Mouse (Mus musculus) naive thymus-derived CD4-positive, alpha-beta T cell, adult 2 months (primary cell): Measurements from ENCODE around the gene Thada.

ENCODE experiments used
- DNase-seq: peaks from one replicate; pipeline ENCODE4 v3.0.0-alpha.2; 2011; ENCODE audit warnings: low read depth

The Thada gene

GRCm38 (mm10) chr17:84185581-84186450 lies 280.2 kb downstream of the Thada start:
- peak; percentile 85 for DNase-seq

DNA sequence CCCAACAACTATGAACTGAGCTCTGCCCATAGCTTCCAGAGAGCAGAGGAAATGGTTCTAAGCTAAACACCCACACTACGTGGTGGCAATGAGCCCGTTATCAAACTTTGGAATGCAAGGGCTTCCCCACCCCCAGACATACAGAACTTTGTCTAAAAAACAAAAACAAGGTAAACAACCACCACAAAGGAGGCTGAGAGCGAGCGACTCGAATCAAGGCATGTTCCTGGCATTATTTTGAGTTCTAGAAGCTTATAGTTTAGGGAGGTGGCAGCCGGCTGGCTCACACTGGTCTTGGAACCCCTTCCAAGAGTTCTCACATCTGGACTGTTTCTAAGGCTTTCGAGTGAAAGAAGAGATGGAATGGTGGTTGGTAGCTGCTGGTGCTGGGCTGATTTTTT lies 281.0 kb downstream of the Thada start:
- peak; percentile 78 for DNase-seq

DNA sequence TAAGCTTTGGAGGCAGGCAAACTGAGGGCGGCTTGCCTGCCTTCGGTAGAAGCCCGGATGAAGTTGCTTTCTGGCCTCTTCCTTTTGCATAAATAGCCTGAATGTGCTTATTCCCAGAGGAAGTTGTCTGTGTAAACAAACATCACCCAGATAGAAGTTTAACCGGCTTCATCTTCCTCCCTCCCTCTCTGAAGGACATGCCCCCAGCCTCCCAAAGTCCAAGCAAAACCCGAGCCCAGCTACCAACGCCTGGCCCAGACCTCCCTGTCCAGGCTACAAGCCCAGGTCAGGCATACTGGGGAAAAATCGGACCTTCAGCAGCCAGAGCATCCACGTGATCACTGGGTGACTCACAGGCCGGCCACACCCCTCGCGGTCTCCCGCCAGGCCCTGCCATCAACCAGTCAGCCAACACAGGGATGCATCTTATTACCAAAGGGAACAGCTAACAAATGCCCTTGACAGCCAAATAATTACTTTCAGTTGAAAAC lies 282.7 kb downstream of the Thada start:
- peak; percentile 72 for DNase-seq

DNA sequence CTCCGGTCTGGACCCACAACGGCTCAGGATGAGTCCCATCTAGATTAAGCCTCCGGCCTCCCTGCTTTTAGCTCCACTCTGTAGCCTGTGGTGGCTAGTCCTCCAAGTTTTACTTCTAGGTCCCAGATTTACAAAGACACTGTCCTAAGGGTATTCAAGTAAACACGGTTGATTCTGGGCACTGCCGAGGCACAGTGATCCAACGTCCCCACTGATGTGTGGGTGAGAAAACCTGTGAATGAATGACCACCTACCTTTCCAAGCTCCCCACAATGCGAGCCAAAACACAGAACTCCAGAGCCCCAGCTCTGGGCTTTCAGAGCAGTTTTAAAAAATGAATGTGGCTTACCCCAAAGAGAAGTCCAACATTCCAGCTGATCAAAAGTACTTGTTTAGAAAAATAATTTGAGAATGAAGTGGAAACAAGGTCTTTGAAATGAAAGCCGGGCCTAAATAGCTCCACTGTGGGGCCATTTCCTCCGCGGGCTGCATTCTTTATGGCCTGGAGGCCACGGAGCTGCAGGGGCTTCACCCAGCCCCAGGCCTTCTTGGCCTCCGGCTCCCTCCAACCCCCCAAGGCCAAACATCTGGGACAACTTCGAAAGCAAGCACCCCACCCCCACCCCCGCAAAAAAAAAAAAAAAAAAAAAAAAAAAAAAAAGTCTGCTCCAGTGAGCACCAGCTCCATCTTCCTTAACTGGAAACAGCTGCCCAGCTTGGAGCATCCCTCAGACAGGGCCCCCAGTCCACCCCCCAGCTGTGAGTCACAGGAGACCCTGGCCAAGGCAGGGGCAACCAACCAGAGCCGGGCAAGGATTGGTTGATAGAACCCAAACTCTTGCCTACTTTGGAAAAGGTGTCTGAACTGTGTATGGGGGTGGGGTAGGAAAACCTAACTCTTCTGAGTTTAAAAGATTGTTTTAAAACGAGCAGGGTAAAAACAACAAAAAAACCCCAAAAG lies 283.4 kb downstream of the Thada start:
- peak; percentile 71 for DNase-seq

GRCm38 (mm10) chr17:84181502-84182310 lies 284.3 kb downstream of the Thada start:
- peak; percentile 89 for DNase-seq

- peak; percentile 94 for DNase-seq
These were observed 285.1 kb downstream of the Thada start for GRCm38 (mm10) chr17:84180715-84181501.

GRCm38 (mm10) chr17:84179973-84180365 lies 286.0 kb downstream of the Thada start:
- DNase-seq, result no peak

DNA sequence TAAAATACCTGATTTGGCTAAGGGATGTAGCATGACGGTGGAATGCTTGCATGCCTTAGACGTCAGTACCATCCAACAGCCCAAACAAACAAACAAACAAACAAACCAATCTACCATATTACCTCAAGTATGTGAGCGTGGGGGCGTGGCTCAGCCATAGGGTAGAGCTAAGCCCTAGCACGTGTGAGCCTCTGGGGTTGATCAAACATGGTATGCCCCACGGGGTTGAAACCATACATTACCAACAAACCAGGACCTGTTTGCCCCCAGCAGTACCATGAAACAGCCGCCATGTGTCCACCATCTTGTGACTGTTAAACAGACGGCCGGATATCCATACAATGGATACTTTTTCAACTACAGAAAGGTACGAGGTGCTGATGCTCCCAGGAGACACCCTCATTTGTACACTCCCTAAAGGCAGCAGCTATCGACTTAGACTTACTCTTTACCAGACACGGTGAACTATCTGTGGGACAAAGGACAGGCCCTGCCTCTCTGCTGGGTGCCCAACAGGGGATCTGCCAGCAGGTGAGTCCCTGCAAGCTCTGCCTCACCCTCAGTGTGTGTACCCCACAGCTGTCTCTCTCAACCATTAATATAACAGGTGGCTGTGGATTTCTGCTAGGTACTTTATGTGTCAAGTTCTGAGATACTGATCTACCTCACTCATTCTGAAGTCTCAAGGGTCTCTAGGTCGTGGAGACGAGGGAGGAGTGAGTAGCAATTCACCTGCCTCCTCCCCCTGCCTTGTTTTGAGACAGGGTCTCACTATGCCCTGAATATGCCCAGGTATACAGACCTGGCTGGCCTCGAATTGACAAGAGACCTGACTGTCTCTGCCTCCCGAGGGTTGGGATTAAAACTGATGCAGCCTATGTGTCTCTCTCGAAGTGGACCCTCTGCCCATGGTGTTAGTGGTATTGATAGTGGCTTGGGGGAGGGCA lies 286.7 kb downstream of the Thada start:
- peak; percentile 46 for DNase-seq

DNA sequence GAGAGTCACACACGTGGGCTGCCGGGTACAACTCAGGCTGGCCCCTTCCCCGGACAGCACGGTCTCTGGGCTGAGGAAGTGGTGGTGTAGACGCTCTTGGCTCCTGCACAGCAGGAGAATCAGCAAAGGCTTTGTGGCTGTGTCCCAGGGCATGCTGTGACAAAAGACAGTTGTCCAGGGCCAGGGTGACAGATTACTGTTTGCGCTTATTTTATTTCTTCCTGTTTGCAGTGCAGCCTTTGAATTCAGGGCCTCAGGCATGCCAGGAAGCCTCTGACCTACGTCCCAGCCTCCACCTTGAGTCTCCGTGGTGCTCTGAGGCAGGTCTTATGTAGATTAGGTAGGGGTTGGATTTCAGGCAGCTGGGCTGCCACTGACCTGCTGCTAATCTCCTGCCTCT lies 288.5 kb downstream of the Thada start:
- peak; percentile 58 for DNase-seq

DNA sequence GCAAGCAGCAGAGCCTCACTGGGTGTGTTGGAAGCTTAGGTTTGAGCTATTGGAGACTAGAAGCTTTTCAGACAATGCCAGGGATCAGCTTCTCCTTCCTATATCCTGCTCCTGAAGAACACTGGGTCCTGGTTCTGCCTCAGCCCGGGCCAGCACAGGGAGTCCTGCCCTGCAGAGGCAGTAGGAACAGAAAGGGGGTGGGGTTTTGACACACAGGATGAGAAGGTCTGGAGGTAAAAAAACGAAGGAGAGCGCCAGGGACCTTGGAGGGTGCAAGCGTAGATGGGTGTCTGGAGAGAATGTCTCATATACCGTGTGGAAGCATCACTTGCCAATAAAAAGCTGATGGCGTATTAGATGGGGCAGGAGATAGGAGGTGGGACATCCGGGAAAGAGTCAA lies 289.6 kb downstream of the Thada start:
- peak; percentile 32 for DNase-seq

GRCm38 (mm10) chr17:84175196-84175595 lies 290.8 kb downstream of the Thada start:
- no peak for DNase-seq

- DNase-seq, result no peak
These were observed 298.6 kb downstream of the Thada start for GRCm38 (mm10) chr17:84167377-84167776.

DNA sequence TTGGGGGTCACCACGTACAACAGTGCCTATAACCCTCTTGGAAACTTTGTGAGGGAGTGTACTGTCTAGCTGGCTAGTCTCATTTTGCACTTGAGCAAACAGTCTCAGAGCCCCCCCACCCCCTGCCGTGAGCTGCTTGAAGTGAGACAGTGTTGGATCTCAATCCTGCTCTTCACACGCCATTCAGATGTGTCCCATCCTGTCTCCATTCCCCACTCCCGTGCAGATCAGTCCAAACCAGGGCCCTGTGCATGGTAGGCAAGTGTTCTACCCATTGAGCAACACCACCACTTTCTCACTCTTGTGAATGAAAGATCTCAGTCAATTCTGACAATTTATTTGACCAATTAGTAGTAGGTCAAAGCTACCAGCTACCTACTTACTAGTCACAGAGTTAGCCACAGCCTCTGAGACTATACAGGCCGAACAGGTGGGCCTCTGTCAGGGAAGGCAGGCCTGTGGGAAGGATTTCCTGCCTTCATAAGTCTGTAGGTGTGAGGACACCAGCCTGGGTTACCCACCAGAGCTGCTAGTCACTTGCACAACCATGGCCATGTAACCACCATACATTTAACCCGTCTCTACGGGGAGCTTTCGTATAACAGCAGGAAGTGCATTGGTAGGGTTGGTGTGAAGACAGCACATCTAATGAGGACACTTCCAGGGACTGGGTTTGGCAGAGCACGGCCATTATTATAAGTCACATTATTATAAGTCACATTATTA lies 299.7 kb downstream of the Thada start:
- no peak for DNase-seq

DNA sequence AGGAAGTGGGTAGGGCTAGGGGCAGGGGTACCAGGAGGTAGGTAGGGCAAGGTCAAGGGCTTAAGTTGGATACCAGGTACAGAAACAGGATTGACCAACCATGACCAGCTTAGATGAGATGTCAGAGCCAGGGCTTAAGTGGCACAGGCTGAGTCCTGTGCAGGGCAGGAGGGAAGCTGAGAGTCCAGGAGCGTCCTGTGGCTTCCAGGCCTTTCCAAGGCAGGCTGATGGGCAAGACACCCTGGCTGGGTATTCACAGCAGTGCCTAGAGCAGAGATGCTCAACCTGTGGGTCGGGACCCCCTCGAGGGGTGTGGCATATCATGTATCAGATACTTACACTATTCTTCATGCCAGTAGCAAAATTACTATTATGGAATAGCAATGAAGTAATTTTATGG lies 300.3 kb downstream of the Thada start:
- DNase-seq, result no peak

GRCm38 (mm10) chr17:84164146-84164545 lies 301.9 kb downstream of the Thada start:
- no peak for DNase-seq

GRCm38 (mm10) chr17:84163066-84163785 lies 302.8 kb downstream of the Thada start:
- peak; percentile 75 for DNase-seq

DNA sequence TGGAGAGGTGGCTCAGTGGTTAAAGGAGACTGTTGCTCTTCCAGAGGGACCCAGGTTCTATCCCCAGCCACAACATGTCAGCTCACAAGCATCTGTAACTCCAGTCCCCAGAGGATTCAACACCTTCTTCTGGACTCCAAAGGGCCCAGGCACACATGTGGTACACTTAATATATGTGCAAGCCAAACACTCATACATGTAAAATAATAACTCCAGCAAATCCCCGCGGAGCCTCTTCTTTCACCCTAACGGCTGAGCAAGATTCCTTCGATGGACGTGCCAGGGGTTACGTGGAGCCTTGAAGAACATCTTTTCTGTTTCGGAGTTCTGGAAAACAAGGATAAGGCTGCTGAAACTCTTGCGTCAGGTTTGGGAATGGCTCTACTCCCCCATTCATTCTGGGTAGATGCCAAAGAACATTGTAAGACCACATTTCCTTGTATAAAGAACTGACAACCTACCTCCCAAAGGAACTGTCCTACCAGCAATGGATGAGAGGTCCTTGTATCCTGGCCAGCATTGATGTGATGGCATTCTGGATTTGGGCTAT lies 303.7 kb downstream of the Thada start:
- no peak for DNase-seq

GRCm38 (mm10) chr17:84161231-84161854 lies 304.7 kb downstream of the Thada start:
- peak; percentile 53 for DNase-seq
